Mouse (Mus musculus) erythroblast, embryonic 14.5 days (primary cell): ENCODE measurements around the gene Fry. TPM values are rescaled to one million over a fixed set of nuclear protein-coding genes. Genes with fewer than 3 reads are reported as not detected.

Source experiments
- H3K27me3 ChIP-seq: 2 replicates; pipeline ENCODE4 v1.6.1; 2012; ENCODE audit warnings: inconsistent platforms; ENCODE audit not compliant: control insufficient read depth
- H3K36me3 ChIP-seq: 2 replicates; pipeline ENCODE4 v1.6.1; 2012; ENCODE audit warnings: mild to moderate bottlenecking, inconsistent platforms; ENCODE audit not compliant: control insufficient read depth
- H3K4me1 ChIP-seq: 2 replicates; pipeline ENCODE4 v1.6.1; 2012; ENCODE audit warnings: inconsistent platforms; ENCODE audit not compliant: control insufficient read depth
- H3K4me3 ChIP-seq: replicated peaks from 2 replicates; pipeline ENCODE3; 2012; ENCODE audit warnings: moderate library complexity, mild to moderate bottlenecking, inconsistent platforms
- H3K9me3 ChIP-seq: 2 replicates; pipeline ENCODE4 v1.6.1; 2012; ENCODE audit warnings: low read length, inconsistent platforms, mixed read lengths; ENCODE audit not compliant: control insufficient read depth
- GATA1 ChIP-seq: IDR thresholded peaks from 2 replicates; pipeline ENCODE4 v1.6.1; 2012; ENCODE audit warnings: low read length, inconsistent platforms, mixed read lengths
- TAL1 ChIP-seq: IDR thresholded peaks from 3 replicates; pipeline ENCODE4 v1.6.1; 2012; ENCODE audit warnings: low read length, inconsistent platforms, mixed read lengths
- polyA plus RNA-seq: library from polyadenylated mRNA; stranded (reverse); fragments of >175 nt; gene quantifications from 2 replicates; pipeline ENCODE4 v1.2.3, GENCODE M21; 2012

Gene Fry
- polyA plus RNA-seq, 1 experiment = 0.16 TPM

GRCm38 (mm10) chr5:150385224-150385623 lies 266.8 kb downstream of the Fry start:
- Histone ChIP-seq H3K36me3 (no peaks in the 10 kb centered on the region), H3K27me3 (no peaks in the 10 kb centered on the region), H3K4me1 (peaks cover 13% of the 10 kb centered on the region), H3K4me3 (no peak overlapping the region), H3K9me3 (no peaks in the 10 kb centered on the region)
- no peak for TF ChIP-seq TAL1
- no peak for TF ChIP-seq GATA1

GRCm38 (mm10) chr5:150388623-150389022 lies 270.2 kb downstream of the Fry start:
- Histone ChIP-seq H3K27me3 (no peaks in the 10 kb centered on the region), H3K4me3 (no peak overlapping the region), H3K9me3 (peaks cover under 1% of the 10 kb centered on the region), H3K4me1 (peaks cover 17% of the 10 kb centered on the region), H3K36me3 (no peaks in the 10 kb centered on the region)
- TF ChIP-seq TAL1 = no peak

- Histone ChIP-seq H3K4me3 (no peak overlapping the region), H3K27me3 (no peaks in the 10 kb centered on the region), H3K4me1 (peaks cover 11% of the 10 kb centered on the region), H3K36me3 (no peaks in the 10 kb centered on the region), H3K9me3 (peaks cover 9% of the 10 kb centered on the region)
- TF ChIP-seq GATA1 = no peak
- TF ChIP-seq TAL1 = 0 out of 3 replicates have a peak, but pooled peaks have one; percentile 7
Observed at GRCm38 (mm10) chr5:150389589-150390377, 271.3 kb downstream of the Fry start.

- Histone ChIP-seq H3K27me3 (no peaks in the 10 kb centered on the region), H3K9me3 (peaks cover 13% of the 10 kb centered on the region), H3K4me1 (peaks cover 11% of the 10 kb centered on the region), H3K36me3 (no peaks in the 10 kb centered on the region), H3K4me3 (no peak overlapping the region)
- TF ChIP-seq TAL1 (no peak), GATA1 (no peak)
Observed at GRCm38 (mm10) chr5:150390422-150390821, 272.0 kb downstream of the Fry start.

GRCm38 (mm10) chr5:150394645-150395044 lies 276.2 kb downstream of the Fry start:
- peaks cover 9% of the 10 kb centered on the region for H3K4me1 ChIP-seq
- no peak for TF ChIP-seq GATA1
- no peak for TF ChIP-seq TAL1

GRCm38 (mm10) chr5:150402832-150403447 lies 284.5 kb downstream of the Fry start:
- Histone ChIP-seq H3K9me3 (no peaks in the 10 kb centered on the region), H3K4me3 (no peak overlapping the region), H3K27me3 (no peaks in the 10 kb centered on the region), H3K4me1 (no peaks in the 10 kb centered on the region), H3K36me3 (no peaks in the 10 kb centered on the region)
- TF ChIP-seq TAL1 (no peak), GATA1 (no peak)

More at GRCm38 (mm10) chr5:150394645-150395044, 276.2 kb downstream of the Fry start:
- Histone ChIP-seq H3K4me3 (no peak overlapping the region), H3K36me3 (no peaks in the 10 kb centered on the region), H3K27me3 (no peaks in the 10 kb centered on the region), H3K9me3 (peaks cover 13% of the 10 kb centered on the region)

- Histone ChIP-seq H3K9me3 (no peaks in the 10 kb centered on the region), H3K4me3 (no peak overlapping the region), H3K27me3 (no peaks in the 10 kb centered on the region), H3K4me1 (no peaks in the 10 kb centered on the region), H3K36me3 (no peaks in the 10 kb centered on the region)
- TF ChIP-seq TAL1 = no peak
- no peak for TF ChIP-seq GATA1
Observed at GRCm38 (mm10) chr5:150404867-150405266, 286.4 kb downstream of the Fry start.

- H3K4me3 ChIP-seq = no peak overlapping the region
- H3K4me1 ChIP-seq = no peaks in the 10 kb centered on the region
- H3K36me3 ChIP-seq = no peaks in the 10 kb centered on the region
- TF ChIP-seq TAL1 (no peak), GATA1 (no peak)
- no peaks in the 10 kb centered on the region for H3K27me3 ChIP-seq
- peaks cover 3% of the 10 kb centered on the region; the same call in 1 of the 2 replicates for H3K9me3 ChIP-seq
Observed at GRCm38 (mm10) chr5:150408979-150409378, 290.5 kb downstream of the Fry start.

- no peaks in the 10 kb centered on the region for H3K4me1 ChIP-seq
- H3K9me3 ChIP-seq = peaks cover 5% of the 10 kb centered on the region
- no peaks in the 10 kb centered on the region for H3K36me3 ChIP-seq
- TF ChIP-seq TAL1 (no peak), GATA1 (no peak)
- H3K27me3 ChIP-seq = no peaks in the 10 kb centered on the region
- no peak overlapping the region for H3K4me3 ChIP-seq
Observed at GRCm38 (mm10) chr5:150409451-150410045, 291.1 kb downstream of the Fry start.
